Mouse (Mus musculus) heart, postnatal 0 days (tissue): Measurements from ENCODE around the gene Selenos.

ENCODE experiments used
- CTCF ChIP-seq: IDR thresholded peaks from 2 replicates; pipeline ENCODE4 v1.5.1; 2016; ENCODE audit warnings: antibody characterized with exemption, control low read depth, low read depth
- EP300 ChIP-seq: IDR thresholded peaks from 2 replicates; pipeline ENCODE4 v1.6.1; 2016; ENCODE audit warnings: antibody characterized with exemption, low read depth

DNA sequence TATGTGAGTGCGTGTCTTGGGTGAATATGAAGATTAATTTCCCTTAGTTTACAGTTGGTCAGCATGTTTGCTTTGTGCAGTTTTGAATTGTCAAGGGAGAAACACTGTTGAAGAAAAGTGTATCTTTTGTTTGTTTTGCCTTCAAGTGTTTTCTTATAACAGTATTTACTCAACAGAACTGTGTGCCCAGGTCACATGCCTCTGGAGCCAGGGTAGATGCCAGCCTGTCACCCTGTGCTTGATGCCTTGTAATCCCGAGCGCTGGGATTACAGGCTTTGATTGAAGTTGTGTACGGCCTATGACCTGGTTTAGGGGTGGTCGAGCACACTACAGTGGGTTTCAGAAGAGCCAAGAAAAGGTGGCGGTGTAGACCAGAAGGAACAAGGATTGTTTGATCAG is 4.3 kb downstream of the Selenos start:
- no peak for TF ChIP-seq EP300
- TF ChIP-seq CTCF: no peak
